Mouse (Mus musculus) gastrocnemius, postnatal 10 days (tissue): ENCODE data around the gene Slc25a35. TPM values are rescaled to one million over a fixed set of nuclear protein-coding genes. Genes with fewer than 3 reads are reported as not detected.
"Not testable (repeated sequence)": the region's sequence is repeated elsewhere in the genome, so short reads cannot be mapped to it uniquely, and the experiment has no call there.

Source experiments
- DNase-seq: peaks from one replicate; pipeline ENCODE4 v3.0.0; 2021; ENCODE audit warnings: mixed read lengths
- total RNA-seq, 2 experiments: library from RNA; stranded (reverse); gene quantifications; 2 replicates each; pipeline ENCODE4 v1.2.3; 2021

Slc25a35 gene
- total RNA-seq, 2 experiments from 2014 or later: 2.3 to 3.7 TPM

DNA sequence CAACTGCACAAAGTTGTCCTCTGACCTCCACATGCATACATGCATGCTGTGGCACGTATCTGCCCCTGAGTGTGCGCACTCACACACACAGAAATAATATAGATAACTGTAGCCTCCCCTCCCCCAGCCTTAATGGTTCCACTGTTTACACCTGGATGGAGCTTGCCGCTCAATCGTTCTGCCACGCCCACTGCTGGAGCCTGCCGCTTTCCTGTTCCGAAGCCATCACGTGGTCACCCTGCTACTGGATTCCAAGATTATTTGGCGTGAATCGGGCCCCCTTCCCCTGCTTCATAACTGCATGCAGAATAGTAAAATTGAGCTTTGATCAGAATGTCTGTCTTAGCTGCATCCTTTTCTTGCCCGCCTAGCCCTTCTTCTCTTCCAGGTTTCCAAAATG, 5.8 kb upstream of the Slc25a35 start:
- DNase-seq: not testable (repeated sequence)

- no peak for DNase-seq
Measured at GRCm38 (mm10) chr11:68963405-68963804, 4.5 kb upstream of the Slc25a35 start.

DNA sequence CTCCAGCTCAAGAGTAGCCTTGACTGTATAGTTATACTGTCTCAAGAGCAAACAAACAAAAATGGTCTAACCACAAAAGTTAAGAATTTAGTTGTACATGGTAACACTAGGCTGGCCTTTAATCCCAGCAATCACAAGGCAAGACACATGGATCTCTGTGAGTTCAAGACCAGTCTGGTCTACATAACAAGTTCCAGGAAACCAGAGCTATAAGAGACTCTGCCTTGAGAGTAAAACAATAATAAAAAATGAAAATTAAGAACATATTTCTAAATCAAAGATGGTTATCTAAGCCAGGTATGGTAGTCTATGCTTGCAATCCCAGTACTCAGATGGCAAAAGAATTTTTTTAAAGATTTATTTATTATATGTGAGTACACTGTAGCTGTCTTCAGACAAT, 2.9 kb upstream of the Slc25a35 start:
- no peak for DNase-seq

DNA sequence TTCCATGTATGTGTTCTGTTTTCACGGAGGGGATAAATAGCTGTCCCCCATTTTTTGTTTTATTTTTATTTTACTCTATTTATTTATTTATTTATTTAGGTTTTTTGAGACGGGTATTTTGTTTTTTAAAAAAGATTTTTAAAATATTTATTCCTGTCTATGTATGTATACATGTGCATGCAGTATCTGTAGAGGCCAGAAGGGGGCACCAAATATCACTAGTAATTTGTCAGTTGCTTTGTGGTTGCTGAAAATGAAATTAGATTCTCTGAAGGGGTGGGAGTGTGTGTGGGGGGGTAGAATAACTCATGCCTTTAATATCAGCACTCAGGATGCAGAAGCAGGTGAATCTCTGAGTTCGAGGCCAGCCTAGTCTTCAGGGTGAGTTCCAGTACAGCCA, 2.1 kb upstream of the Slc25a35 start:
- DNase-seq: peak; percentile 67

- no peak for DNase-seq
Measured at GRCm38 (mm10) chr11:68966554-68966953, 1.4 kb upstream of the Slc25a35 start.

DNA sequence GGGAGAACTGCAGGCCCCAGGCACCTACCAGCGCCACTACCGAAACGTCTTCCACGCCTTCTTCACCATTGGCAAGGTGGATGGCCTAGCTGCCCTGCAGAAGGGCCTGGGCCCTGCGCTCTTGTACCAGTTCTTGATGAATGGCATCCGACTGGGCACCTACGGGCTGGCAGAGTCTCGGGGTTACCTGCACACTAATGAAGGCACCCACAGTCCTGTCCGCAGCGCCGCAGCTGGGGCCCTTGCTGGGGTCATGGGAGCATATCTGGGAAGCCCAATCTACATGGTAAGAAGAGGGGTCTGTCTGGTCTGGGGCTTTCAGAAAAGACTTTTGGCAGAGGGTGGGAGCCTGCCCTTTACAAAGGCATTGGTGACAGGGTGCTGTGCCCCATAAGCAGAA, 821 bp downstream of the Slc25a35 start:
- DNase-seq: no peak

GRCm38 (mm10) chr11:68970232-68970631, 2.3 kb downstream of the Slc25a35 start:
- DNase-seq: no peak

DNA sequence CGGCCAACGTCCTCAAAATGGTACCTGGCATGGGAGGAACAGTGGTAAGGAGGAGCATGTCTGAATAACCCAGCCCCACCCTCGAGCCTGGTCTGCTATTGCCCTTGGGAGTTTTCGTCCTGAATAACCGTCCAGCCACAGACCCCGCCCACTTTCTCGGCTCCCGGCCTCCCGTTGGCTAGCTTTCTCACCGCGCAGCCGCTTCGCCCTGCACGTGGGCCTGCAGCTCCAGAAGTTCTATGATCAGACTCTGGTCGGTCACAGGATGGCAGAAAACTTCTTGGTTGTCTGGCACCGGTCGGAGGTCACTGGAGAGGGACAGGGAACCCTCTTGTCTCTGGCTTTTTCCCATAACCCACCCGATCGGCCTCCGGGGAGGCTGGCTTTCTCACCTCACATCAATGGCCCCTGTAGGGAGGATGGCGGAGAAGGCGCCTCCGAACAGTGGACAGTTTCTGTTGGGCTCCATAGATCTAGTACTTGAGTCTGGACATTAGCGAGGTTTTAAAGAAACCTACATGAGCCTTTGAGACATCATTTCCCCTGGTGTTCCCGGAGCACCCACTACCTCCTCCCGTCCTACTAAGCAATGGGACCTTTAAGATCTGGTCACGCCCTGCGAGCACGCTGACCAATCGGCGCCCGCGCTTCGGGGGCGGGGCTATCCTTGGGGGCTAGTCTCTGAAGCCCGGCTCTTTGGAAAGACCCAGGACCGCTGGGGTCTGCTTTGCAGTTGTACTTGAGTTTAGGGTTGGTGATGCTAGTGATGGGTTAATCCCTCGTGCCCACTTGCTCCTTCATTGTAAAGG, 5.5 kb downstream of the Slc25a35 start:
- peak; percentile 86 for DNase-seq

DNA sequence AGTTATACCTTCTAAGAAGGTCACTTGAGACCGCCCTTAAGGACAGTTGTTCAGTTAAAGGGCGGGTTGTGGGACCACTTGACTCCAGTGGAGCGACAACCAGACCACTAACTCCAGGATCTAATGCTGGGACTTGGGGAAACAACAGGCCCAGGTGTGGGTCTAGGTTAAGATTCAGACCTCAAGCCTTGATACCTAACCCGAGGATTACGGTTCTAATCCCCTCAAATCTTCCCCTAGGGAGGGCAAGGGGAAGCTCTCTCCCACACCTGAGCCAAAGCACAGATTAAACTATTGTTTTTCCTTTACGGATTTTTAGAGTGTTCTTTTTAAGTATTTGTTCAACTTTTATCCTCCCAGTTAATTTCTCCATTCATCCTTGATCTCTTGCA, 6.1 kb downstream of the Slc25a35 start:
- DNase-seq: no peak

GRCm38 (mm10) chr11:68975085-68975484, 7.2 kb downstream of the Slc25a35 start, which contains the start of gene Rangrf:
Rangrf (minus strand) TSS chr11:68975185.
- DNase-seq: no peak

- DNase-seq: no peak
Measured at GRCm38 (mm10) chr11:68975601-68976000, 7.7 kb downstream of the Slc25a35 start.

DNA sequence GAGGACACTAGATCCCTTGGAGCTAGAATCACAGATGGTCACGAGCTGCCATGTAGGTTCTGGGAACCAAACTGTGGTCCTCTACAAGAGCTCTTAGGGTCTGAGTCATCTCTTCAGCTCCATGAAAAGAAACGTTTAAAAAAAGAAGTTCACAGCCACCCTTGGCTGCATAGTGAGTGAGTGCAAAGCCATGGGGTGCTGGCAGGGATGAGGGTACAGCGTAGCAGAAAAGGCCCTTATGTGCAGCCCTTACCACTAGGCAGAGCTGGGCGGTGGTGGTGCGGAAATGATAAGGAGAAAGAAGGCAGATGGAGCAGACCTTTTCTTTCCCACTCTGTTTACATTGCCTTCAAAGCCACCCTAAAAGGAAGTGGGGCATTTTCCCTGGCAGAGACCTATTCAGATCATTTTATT, 11.4 kb downstream of the Slc25a35 start:
- DNase-seq: no peak

DNA sequence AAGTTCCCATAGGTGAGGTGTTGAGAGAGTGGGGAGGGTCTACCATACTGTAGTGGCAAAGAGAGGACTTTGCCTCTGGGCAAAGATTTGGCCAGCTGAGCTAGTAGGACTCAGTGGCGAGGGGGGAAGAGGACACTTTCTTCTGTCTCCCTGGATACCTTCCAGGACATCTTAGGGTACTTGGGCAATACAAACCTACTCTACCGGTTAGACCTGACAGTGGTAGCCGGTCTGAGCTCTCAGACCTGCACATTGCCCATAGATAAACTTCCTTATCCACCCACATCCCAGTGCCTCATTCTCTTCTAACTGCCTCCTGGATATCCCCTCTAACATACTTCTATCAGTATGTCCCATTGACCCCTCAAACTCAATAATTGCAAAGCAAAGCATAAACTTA, 13.0 kb downstream of the Slc25a35 start:
- no peak for DNase-seq

- DNase-seq: peak; percentile 78
Measured at GRCm38 (mm10) chr11:68982639-68983369, 14.9 kb downstream of the Slc25a35 start.

DNA sequence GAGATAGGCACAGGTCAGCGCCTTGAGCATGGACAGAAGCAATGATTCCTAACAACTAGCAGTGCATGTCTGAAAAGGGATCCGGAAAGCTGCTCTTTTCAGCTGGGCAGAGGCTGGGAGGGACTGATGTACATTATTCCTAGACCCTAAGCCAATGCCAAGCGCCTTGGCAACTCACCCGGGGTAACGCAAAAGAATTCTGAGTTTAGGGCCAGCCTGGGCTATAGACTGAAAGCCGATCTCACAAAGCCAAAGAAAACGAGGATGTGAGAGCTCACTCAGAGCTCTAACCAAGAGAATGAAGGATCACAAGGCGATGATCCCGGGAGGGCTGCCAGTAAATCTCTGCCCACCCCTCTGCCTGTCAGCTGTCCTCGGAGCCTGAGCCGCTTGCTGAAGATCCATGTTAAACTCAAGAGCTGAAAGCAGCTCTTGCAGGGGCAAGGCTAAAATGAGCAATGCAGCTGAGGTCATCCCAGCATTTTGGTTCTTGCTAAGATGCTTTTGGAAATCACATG, 19.5 kb downstream of the Slc25a35 start:
- DNase-seq: no peak

- DNase-seq: peak; percentile 60
Measured at GRCm38 (mm10) chr11:68988341-68988740, 20.4 kb downstream of the Slc25a35 start.

- DNase-seq: no peak
Measured at GRCm38 (mm10) chr11:68993122-68993521, 25.2 kb downstream of the Slc25a35 start.

- DNase-seq: no peak
Measured at GRCm38 (mm10) chr11:68994377-68994776, 26.4 kb downstream of the Slc25a35 start.

GRCm38 (mm10) chr11:68997080-68997479, 29.1 kb downstream of the Slc25a35 start:
- DNase-seq: no peak

- DNase-seq: not testable (repeated sequence)
Measured at GRCm38 (mm10) chr11:69002782-69003181, 34.9 kb downstream of the Slc25a35 start.

DNA sequence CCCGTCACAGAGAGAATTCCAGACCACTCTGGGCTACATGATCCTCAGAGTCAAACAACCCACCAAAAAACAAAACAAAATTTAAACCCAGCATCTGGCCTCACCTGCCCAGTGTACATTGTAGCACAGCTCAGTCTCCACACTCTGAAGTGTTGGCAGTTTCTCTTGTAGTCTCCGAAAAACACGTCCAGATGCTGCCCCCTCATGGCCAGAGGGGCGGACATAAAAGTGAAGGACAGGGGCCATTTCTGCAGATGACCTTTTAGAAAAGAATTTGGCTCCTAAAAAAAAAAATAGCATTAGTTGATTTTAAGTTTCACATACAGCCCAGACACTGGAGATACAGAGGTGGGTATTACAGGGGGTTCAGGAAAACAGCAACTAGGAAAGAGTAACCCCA, 35.7 kb downstream of the Slc25a35 start:
- DNase-seq: no peak

DNA sequence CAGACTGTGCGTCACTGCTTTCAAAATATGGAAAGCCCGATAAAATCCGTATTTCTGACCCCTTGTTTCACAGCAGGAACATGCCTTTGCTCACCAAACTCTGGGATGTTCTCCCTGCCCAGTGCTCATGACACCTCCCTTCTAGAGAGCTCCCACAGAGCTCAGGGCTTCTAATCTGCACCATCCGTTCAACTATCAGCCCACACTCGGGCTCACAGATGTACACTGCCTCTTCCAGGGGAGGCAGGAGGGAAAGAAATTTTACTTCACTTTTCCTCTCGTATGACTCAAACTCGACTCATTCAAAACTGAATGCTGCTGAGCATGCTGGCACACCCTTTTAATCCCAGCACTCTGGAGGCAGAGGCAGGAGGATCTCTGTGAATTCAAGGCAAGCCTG, 37.3 kb downstream of the Slc25a35 start:
- no peak for DNase-seq

DNA sequence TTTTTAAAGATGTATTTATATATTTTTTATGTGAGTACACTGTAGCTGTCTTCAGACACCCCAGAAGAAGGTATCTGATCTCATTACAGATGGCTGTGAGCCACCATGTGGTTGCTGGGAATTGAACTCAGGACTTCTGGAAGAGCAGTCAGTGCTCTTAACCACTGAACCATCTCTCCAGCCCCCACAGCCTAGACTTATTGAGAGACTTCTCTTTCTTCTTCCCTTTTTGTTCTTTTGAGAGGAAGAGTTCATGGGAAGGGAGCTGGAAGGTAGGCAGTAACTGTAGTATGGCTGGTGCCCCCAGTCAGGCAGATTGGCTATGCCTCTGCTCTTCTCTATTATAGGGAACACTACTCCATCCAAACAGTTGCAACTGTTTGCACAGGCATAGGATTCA, 38.6 kb downstream of the Slc25a35 start:
- DNase-seq: not testable (repeated sequence)
